Mouse (Mus musculus) cerebellum, postnatal 36 days (tissue): ENCODE results near the gene Dlx3.

ENCODE experiments used
- DNase-seq, 2 experiments: peaks; one replicate each; pipeline ENCODE4 v3.0.0; 2021 to 2022; ENCODE audit warnings: mixed read lengths in 2 of 2

The Dlx3 gene

GRCm38 (mm10) chr11:95088857-95089779, 30.8 kb upstream of the Dlx3 start:
- no peak for DNase-seq

- no peak for DNase-seq
Measured at GRCm38 (mm10) chr11:95093077-95093476, 26.8 kb upstream of the Dlx3 start.

GRCm38 (mm10) chr11:95095596-95095995, 24.3 kb upstream of the Dlx3 start:
- DNase-seq = no peak

GRCm38 (mm10) chr11:95096608-95097373, 23.1 kb upstream of the Dlx3 start:
- no peak for DNase-seq

DNA sequence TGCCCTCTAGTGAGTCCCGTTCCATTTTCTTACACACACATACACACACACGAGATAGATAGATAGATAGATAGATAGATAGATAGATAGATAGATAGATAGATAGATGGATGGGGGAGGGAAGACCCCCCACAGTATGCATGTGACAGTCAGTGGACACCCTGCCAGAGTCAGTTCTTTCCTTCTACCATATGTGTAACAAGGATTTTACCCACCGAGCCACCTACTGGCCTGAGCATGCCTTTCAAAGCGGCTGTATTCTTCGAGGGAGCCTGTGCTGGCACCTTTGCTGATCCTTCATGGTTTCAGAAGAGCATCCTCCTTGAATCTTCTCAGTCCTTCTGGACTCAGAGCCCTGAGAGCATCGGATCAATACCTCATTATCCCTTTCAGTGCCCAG, 22.0 kb upstream of the Dlx3 start:
- no peak for DNase-seq

GRCm38 (mm10) chr11:95098346-95099095, 21.4 kb upstream of the Dlx3 start:
- no peak for DNase-seq

DNA sequence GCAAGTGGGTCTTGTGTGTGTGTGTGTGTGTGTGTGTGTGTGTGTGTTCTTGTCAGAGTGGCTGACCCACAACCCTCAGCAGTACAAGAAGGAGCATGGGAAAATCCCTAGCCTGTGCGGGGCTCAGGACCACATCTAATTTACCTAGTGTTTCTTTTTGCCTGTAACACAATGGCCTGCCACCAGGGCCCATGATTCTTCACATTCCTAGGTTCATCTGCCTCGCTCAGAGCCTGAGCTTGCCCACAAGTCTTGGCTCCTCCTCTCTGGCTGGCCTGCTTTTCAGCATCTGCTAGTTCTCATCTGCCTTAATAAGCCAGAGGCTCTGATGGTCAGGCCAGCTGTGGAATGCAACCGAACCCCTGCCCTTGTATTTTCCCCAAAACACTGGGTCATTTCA, 19.5 kb upstream of the Dlx3 start:
- no peak for DNase-seq

- DNase-seq = no peak
Measured at GRCm38 (mm10) chr11:95101071-95101788, 18.7 kb upstream of the Dlx3 start.

DNA sequence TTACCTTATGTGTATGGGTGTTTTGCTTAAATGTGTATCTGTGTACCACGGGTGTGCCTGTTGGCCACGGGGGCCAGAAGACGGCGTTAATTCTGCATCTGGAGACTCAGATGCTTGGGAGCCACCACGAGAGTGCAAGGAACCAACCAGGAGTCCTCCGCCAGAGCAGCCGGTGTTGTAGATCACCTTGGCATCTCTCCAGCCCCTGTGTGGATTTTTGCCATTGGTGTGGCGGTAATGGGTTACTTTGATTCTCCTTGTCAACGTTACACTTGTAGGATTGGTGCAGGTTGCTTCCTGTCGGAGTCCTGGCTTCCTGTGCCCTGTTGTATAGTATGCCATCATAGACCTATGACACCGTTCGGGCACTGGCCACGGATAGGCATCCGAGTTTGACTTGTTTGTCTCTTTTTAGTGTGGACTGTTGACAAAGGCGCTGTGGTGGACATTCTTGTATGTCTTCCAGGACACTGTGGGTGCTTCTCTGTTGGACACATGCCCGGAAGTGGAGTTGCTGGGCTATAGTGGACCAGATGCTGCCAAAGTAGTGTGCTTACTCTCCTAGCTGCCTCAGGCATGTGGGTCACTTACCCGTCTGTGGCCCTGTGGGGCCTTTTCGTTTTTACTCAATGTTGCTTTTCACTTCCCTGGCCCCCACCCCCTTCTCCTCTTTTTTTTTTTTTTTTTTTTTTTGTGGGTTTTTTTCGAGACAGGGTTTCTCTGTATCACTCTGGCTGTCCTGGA, 17.6 kb upstream of the Dlx3 start:
- DNase-seq = no peak

DNA sequence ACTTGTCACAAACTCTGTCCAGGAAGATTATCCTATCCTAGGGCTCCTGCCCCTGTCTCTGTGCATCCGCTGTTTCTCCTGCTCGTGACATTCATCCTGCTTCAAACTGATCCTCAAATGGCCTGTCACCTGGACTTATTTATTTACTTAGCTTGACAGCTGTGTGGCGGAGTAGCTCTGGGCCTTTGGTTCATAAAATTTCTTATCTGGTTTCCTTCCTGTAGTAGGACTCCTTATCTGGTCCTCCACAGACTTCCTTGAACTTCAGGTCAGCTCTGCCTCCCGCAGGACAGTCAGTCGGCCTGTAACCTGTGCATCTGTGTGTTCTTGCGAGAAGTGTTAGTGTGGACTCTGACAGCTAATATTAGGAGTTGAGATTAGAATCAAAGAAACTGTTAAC, 15.7 kb upstream of the Dlx3 start:
- no peak for DNase-seq

- no peak for DNase-seq
Measured at GRCm38 (mm10) chr11:95105274-95105874, 14.5 kb upstream of the Dlx3 start.

DNA sequence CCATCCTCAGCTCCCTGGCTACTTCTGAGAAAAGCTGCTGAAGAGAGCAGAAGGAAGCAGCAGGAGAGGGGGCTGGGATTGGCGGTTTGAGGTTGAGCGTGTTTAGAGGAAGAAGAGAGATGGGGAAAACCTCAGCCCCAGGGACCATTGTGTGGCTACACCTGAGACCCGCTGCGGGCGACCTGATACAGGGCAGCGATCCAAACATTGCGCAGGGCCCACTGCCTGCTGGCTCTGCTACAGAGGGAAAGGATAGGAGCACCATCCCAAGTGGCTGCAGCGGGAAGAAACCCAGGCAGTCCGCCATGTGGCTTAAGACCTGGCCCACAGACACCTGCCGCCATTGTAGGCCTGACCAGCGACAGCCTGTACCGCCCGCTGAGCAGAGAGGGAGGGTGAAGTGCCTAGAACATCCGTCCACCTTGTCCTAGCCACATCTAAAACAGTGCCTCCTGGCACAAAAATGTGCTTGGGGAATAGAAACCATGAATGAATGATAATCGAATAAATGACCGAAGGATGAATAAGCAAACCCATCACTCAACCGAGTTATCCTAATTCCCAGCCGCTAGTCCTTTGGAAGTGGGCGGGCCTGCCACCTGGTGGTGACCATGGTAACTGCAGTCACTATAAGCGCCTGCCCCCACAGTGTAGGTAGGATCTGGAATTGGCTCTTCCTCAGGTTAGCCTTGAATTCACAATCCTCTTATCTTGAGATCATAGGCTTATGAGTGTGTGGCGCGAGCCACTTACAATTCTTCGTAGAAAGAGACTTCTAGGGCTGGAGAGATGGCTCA, 13.3 kb upstream of the Dlx3 start:
- peak; percentile 91 to 95 for DNase-seq

DNA sequence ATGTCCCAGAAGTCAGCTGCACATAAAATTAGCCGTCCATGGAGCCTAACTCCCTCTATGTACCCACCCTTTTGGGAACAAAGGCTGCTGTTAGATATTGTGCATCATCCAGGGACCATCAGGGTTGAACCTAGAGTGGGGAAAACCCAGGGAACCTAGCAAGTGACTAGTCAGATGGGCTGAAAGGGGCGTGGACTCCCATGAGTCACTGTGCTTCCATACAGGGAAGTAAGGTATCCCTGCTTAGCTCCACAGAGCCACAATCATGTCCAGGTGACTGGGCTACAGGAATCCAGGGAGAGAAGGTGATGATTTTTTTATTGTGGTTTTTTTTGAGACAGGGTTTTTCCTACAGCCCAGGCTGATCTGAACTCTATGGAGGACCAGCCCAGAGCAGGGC, 10.9 kb upstream of the Dlx3 start:
- no peak for DNase-seq

DNA sequence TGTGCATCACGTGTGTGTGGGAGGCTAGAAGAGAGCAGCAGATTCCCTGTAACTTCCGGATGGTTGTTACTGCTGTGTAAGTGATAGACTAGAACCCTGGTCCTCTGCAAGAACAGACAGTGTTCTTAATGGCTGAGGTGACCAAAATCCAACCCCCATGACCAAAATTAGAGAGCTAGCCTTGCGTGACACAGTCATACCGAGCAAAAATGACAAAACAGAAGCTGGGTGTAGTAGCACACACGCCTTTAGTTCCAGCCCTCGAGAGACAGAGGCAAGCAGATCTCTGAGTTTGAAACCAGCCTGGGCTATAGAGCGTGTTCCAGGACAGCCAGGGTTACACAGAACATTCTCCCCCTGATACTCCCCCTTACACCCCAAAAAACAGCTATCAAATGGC, 9.8 kb upstream of the Dlx3 start:
- no peak for DNase-seq

- DNase-seq = peak; percentile 69 to 78
Measured at GRCm38 (mm10) chr11:95117030-95117429, 2.9 kb upstream of the Dlx3 start.

GRCm38 (mm10) chr11:95118505-95118904, 1.4 kb upstream of the Dlx3 start:
- DNase-seq = peak; percentile 72 to 75

DNA sequence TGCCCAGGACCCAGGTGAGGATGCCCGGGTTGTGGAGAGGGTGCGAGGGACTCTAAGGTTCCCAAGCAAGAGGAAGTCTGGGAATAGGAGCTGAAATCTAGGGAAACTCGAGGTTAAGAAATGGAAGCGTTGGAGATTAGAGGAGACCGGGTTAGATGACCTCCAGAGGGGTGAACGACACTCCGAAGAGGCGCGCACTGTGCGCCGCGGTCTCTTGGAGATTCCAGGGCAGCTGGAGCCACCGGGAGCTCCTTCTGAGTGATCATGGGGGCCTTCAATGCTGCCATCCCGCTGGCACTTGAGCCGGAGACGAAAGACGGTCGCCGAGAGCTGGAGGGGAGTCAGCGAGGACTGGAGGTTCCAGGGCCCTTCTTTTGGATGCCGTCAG, 708 bp downstream of the Dlx3 start:
- DNase-seq = no peak

GRCm38 (mm10) chr11:95121161-95122099, 1.5 kb downstream of the Dlx3 start:
- no peak for DNase-seq

GRCm38 (mm10) chr11:95122100-95122489, 2.2 kb downstream of the Dlx3 start:
- no peak for DNase-seq
